Mouse (Mus musculus) intestine, embryonic 15.5 days (tissue): Measurements from ENCODE around the gene Epor. TPM values are rescaled to one million over a fixed set of nuclear protein-coding genes. Genes with fewer than 3 reads are reported as not detected.

ENCODE experiments used
- ATAC-seq: fragments of 200-750 bp; cut with Nextera tagmentation; 2 replicates; pipeline ENCODE4 v1.8.0; 2017; ENCODE audit warnings: moderate TSS enrichment, moderate library complexity
- H3K27ac ChIP-seq: fragments of 300-500 bp; sonication (generic); 2 replicates; pipeline ENCODE4 v1.5.1; 2015; ENCODE audit warnings: mild to moderate bottlenecking, inconsistent platforms
- H3K27me3 ChIP-seq: fragments of 300-500 bp; sonication (generic); replicated peaks from 2 replicates; pipeline ENCODE4 v1.6.1; 2015; ENCODE audit warnings: inconsistent platforms
- H3K36me3 ChIP-seq: fragments of 300-500 bp; sonication (generic); 2 replicates; pipeline ENCODE4 v1.6.1; 2015; ENCODE audit warnings: inconsistent platforms
- H3K4me1 ChIP-seq: fragments of 300-500 bp; sonication (generic); replicated peaks from 2 replicates; pipeline ENCODE4 v1.6.1; 2015; ENCODE audit warnings: inconsistent platforms
- H3K4me2 ChIP-seq: fragments of 300-500 bp; sonication (generic); replicated peaks from 2 replicates; pipeline ENCODE4 v1.6.1; 2015; ENCODE audit warnings: mild to moderate bottlenecking, inconsistent platforms
- H3K4me3 ChIP-seq: fragments of 300-500 bp; sonication (generic); replicated peaks from 2 replicates; pipeline ENCODE4 v1.5.1; 2015; ENCODE audit warnings: inconsistent platforms
- H3K9ac ChIP-seq: fragments of 300-500 bp; sonication (generic); 2 replicates; pipeline ENCODE4 v1.6.1; 2015; ENCODE audit warnings: inconsistent platforms
- H3K9me3 ChIP-seq: fragments of 300-500 bp; sonication (generic); 2 replicates; pipeline ENCODE4 v1.6.1; 2016; ENCODE audit warnings: inconsistent platforms
- WGBS: fragments of 180-500 bp; shearing (Covaris S2); methylation state at CpG from one replicate; pipeline ENCODE4 v1.1.7; 2015; 5-methylcytosine and 5-hydroxymethylcytosine counted together
- polyA plus RNA-seq: library from polyadenylated mRNA; unstranded; fragments of >200 nt; fragmentation: Nextera tagmentation; extraction: Ambion mirVana; gene quantifications from 2 replicates; pipeline ENCODE4 v1.2.1, GENCODE M21; 2015

Epor gene
- 4.0 and 4.3 TPM in 2 replicates for polyA plus RNA-seq

DNA sequence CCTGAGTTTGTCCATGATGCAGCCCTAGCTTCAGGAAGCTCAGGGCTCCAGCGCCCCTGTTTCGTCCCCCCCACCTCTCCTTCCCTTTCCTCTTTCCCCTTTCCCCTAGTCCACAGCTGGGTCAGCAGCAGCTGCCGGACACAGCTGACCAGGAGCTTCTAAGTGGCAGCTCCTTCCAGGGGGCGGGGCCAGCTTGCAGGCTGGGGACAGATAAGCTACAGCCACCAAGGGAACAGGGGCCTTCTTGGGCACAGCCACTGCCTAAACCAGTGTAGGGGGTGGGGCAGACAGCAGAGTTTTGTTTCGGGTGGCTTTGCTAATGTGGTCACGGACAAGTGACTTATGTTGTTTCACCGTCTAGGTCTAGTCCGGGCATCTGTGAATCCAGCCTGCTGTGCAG is at the start of gene Epor:
TSS of gene Epor (minus strand) at position 90 of the 400 bp plus-strand sequence.
- no peaks in the 10 kb centered on the region for H3K36me3 ChIP-seq
- peak within 1 kb of the TSS; percentile 35 for H3K9ac ChIP-seq
- H3K27ac ChIP-seq = no peak within 1 kb of the TSS
- WGBS = 26% methylated on average over 8 of the region's 8 CpGs
- peak; percentile 69 for ATAC-seq
- peaks cover 41% of the 10 kb centered on the region for H3K27me3 ChIP-seq
- H3K4me1 ChIP-seq = peaks cover 26% of the 10 kb centered on the region
- no peaks in the 10 kb centered on the region for H3K9me3 ChIP-seq
- peak within 1 kb of the TSS; percentile 95 for H3K4me2 ChIP-seq
- peak within 1 kb of the TSS; percentile 40 for H3K4me3 ChIP-seq

DNA sequence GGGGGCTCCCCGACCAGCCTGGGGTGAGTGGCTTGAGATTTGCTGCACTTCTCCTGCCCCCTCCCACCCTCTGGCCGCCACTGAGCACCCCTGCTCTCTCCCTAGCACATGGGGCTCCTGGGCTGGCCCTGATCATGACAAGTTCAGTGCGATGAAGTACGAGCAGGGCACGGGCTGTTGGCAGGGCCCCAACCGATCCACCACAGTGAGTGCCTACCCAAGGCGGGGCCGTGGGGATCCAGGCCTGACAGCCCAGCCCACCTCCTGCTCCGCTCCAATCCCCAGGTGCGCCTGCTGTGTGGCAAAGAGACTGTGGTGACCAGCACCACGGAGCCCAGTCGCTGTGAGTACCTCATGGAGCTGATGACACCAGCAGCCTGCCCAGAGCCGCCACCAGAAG is 49.4 kb upstream of the Epor start:
- H3K4me3 ChIP-seq = no peak overlapping the region
- H3K27ac ChIP-seq = no peak overlapping the region
- H3K9ac ChIP-seq = no peak overlapping the region
- WGBS = 91% methylated on average over 13 of the region's 13 CpGs
- H3K36me3 ChIP-seq = peaks cover 61% of the 10 kb centered on the region
- no peaks in the 10 kb centered on the region for H3K27me3 ChIP-seq
- no peak for ATAC-seq
- H3K4me2 ChIP-seq = no peak overlapping the region
- no peaks in the 10 kb centered on the region for H3K9me3 ChIP-seq
- no peaks in the 10 kb centered on the region for H3K4me1 ChIP-seq

DNA sequence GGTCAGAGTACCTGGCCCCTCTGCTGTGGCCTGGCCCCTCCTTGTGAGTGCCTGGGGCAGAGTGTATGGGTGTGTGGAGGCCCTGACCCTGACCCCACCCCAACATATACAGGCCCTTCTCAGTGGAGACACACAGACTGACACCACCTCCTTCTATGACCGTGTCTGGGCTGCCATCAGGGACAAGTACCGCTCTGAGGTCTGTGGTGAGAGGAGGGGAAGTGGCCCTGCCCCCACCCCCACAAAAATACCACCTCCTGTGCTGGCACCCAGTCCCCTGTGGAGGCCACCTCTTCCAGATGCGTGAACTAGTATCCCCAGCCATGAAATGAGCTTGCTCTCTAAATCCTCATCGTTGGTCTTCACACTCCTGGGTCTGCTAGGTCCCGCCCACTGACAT is 47.7 kb upstream of the Epor start:
- Histone ChIP-seq H3K9ac (no peak overlapping the region), H3K27me3 (no peaks in the 10 kb centered on the region), H3K4me1 (no peaks in the 10 kb centered on the region), H3K36me3 (peaks cover 71% of the 10 kb centered on the region), H3K27ac (no peak overlapping the region), H3K9me3 (no peaks in the 10 kb centered on the region), H3K4me3 (no peak overlapping the region), H3K4me2 (no peak overlapping the region)
- ATAC-seq = 0 out of 2 replicates have a peak, but pooled peaks have one; percentile 32
- WGBS = 79% methylated on average over 5 of the region's 5 CpGs

DNA sequence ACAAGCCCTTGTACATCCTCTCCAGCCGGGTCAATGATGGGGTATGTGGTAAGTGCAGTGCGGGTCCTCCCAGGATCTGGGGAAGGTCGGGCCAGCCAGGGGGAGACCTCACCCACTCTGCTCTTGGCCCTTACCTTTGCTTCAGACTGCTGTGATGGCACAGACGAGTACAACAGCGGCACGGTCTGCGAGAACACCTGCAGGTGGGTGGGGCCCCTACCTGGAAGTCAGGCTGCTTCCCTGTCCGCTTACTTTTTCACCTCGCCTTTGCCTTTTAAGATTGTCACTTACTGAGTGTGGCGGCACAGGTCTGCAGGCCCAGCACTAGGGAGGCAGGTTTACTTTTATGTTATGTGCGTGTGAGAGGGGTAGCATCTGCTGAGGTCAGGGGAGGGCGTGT is 41.2 kb upstream of the Epor start:
- peak overlapping the region; percentile 78; the same call in 1 of the 2 replicates for H3K4me2 ChIP-seq
- peaks cover 25% of the 10 kb centered on the region for H3K4me1 ChIP-seq
- H3K36me3 ChIP-seq = peaks cover 40% of the 10 kb centered on the region
- H3K27ac ChIP-seq = no peak overlapping the region
- no peak overlapping the region for H3K9ac ChIP-seq
- 0 out of 2 replicates have a peak overlapping the region, but pooled peaks have one; percentile 64 for H3K4me3 ChIP-seq
- no peak for ATAC-seq
- H3K27me3 ChIP-seq = no peaks in the 10 kb centered on the region
- H3K9me3 ChIP-seq = no peaks in the 10 kb centered on the region
- 78% methylated on average over 12 of the region's 12 CpGs for WGBS

DNA sequence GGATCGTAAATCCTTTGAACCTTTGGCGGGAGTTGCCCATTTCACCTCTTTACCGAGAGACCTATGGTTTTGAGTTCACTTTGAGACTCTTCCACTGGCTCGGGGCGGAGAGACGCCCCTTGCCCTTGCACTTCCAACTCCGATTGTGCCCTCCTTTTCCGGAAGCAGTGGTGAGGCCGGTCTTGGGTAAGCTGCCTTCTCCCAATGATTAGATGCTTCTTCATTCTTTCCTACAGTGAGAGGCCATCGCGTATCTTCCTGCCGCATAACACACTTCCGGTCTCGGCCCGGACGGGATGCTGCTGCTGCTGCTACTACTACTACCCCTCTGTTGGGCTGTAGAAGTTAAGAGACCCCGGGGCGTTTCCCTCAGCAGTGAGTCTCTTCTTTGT is 39.9 kb upstream of the Epor start:
- Histone ChIP-seq H3K9ac (peak overlapping the region; percentile 55), H3K27me3 (no peaks in the 10 kb centered on the region), H3K4me2 (peak overlapping the region; percentile 78), H3K27ac (peak overlapping the region; percentile 64), H3K9me3 (no peaks in the 10 kb centered on the region), H3K36me3 (peaks cover 29% of the 10 kb centered on the region), H3K4me3 (peak overlapping the region; percentile 64), H3K4me1 (peaks cover 25% of the 10 kb centered on the region)
- under 1% methylated on average over 18 of the region's 18 CpGs for WGBS
- ATAC-seq = peak; percentile 35; the same call in 1 of the 2 replicates

DNA sequence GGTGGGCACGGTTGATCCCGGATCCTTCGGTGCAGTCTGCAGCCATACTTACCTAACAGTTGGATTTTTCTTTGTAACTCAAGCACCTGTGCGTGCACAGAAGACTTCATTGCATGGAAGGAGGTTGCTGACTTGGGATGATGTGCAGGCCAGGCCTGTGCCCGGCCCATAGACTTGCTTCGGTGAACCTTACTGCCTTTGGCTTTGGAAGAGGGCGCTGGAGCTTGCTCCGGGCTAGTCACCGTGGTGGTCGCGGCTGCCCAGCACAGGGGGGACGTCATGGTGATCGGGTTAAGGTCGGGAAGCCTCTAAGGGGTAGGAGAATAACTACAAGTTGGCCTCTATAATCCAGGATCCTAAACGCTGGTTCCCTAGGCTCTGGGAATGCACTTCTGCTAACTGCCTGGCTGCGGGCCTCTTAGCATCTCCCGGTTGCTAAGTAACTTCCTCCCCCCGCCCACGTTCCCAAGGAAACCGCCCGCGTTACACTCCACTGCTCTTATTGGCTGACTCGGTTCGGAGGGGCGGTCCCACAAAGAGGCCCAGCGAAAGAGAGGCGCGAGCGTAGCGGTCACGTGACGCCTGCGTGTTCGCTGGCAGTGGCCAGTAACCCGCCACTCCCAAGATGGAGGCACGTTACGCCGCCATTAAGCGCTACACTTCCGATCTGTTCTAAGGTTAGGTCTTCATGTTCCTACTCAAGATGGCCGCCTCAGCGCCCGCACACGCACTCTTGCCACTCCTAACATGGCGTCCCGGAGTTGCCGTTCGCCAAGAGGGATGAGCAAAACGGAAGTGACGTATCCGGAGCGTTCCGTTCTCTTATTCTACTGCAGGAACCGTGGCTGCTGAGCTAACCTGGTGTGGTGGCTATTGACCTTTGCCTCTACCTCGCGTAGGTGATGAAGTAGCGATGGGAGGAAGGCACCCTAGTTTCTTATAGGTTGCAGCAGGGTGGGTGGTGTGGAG is 39.2 kb upstream of the Epor start, which contains the start of the genes Ccdc151 and Prkcsh:
TSS of gene Ccdc151 (minus strand) at position 441 of the 969 bp plus-strand sequence.
TSS of gene Prkcsh (plus strand) at position 613 of the 969 bp plus-strand sequence.
- H3K4me3 ChIP-seq = peak within 1 kb of the TSS; percentile 64
- no peaks in the 10 kb centered on the region for H3K27me3 ChIP-seq
- peak within 1 kb of the TSS; percentile 78 for H3K4me2 ChIP-seq
- peak within 1 kb of the TSS; percentile 55 for H3K9ac ChIP-seq
- H3K27ac ChIP-seq = peak within 1 kb of the TSS; percentile 64
- WGBS = 6% methylated on average over 57 of the region's 57 CpGs
- H3K9me3 ChIP-seq = no peaks in the 10 kb centered on the region
- peaks cover 25% of the 10 kb centered on the region for H3K4me1 ChIP-seq
- peak; percentile 100 for ATAC-seq
- H3K36me3 ChIP-seq = peaks cover 25% of the 10 kb centered on the region

DNA sequence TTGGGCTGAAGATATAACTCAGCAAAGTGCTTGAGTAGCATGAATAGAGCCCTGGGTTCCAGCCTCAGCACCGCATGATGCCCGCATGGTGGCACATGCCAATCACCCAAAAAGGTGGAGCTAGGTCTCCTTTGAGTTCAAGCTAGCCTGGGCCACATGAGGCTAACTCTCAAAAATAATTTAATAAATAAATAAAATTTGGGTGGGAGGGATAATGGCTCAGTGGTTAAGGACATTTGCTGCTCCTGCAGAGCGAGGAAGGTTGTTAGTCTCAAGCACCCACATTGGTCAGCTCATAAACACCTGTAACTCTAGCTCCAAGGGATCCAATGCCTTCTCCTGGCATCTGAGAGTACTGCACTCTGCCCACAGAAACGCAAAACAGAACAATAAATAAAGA is 38.3 kb upstream of the Epor start:
- Histone ChIP-seq H3K36me3 (peaks cover 21% of the 10 kb centered on the region), H3K4me3 (no peak overlapping the region), H3K9ac (no peak overlapping the region), H3K9me3 (no peaks in the 10 kb centered on the region), H3K4me2 (no peak overlapping the region), H3K4me1 (peaks cover 25% of the 10 kb centered on the region), H3K27ac (no peak overlapping the region), H3K27me3 (no peaks in the 10 kb centered on the region)
- no peak for ATAC-seq
- 84% methylated on average over 4 of the region's 4 CpGs for WGBS

DNA sequence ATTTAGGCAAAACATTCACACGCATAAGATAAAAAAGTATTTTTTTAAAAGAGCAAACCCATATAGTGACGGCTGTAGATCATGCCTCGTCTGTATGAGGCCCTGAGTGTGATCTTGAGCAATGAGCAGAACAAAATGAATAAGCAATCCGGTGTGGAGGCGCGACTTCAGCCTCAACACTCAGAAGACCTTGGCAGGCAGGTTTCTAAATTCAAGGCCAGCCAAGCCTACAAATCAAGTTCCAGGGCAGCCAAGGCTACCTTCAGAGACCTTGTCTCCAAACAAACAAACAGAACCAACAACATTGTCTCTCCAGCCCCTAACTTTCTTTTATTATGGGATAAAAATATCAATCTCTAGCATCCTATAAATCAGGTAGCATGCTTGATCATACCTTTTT is 37.0 kb upstream of the Epor start:
- Histone ChIP-seq H3K4me2 (no peak overlapping the region), H3K4me3 (no peak overlapping the region), H3K27me3 (no peaks in the 10 kb centered on the region), H3K27ac (no peak overlapping the region), H3K4me1 (peaks cover 22% of the 10 kb centered on the region), H3K36me3 (peaks cover 10% of the 10 kb centered on the region; the same call in 1 of the 2 replicates), H3K9ac (no peak overlapping the region), H3K9me3 (no peaks in the 10 kb centered on the region)
- ATAC-seq = no peak
- WGBS = 89% methylated on average over 6 of the region's 6 CpGs

DNA sequence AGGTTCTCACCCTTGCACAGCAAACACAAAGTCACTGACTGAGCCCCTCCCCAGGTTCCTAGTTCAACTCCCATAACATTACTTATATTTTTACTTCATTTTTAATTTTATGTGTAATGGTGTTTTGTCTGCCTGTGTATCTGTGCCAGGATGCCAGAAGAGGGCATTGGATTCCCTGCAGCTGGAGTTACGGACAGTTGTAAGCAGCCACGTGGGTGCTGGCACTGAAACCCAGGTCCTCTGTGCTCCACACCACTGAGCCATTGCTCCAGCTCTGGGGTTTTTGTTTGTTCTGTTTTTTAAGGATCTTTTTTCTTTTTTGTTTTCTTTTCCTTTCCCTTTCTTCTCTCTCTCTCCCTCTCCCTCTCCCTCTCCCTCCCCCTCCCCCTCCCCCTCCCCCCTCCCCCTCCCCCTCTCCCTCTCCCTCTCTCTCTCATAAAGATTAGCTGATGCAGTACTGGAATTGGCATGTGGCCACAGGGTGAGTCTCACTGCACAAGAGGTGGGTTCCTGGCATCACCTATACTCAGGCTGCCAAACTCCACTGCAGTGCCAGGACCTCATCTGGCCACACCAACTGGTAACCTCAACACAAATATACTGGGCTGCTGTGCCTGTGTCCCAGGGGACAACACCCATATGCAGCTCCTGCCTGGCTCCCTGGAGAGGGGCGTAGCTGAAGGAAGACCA is 33.0 kb upstream of the Epor start:
- Histone ChIP-seq H3K27me3 (peaks cover 13% of the 10 kb centered on the region), H3K4me3 (no peak overlapping the region), H3K27ac (no peak overlapping the region), H3K4me2 (no peak overlapping the region), H3K36me3 (no peaks in the 10 kb centered on the region), H3K9ac (no peak overlapping the region), H3K4me1 (no peaks in the 10 kb centered on the region), H3K9me3 (no peaks in the 10 kb centered on the region)
- 69% methylated on average over 3 of the region's 3 CpGs for whole genome bisulfite sequencing
- ATAC-seq = no peak

DNA sequence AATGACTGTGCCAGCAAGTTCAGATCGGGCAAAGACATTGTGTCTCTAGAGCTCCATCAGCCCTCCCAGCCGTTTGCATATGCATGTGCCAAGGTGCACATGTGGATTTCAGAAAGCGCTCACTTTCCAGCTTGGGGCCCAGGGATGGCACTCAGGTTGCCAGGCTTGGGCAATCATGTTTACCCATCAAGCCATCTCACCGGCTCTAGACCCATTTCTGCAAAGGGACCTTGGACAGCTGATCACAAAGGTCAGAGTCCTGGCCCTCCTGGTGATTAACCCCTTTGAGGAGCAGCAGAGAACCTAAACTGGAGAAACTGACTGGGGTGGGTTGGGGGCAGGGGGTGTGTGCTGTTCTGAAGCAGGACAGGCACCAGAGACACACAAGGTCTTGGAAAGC is 28.9 kb upstream of the Epor start:
- no peak overlapping the region for H3K4me2 ChIP-seq
- no peak overlapping the region for H3K4me3 ChIP-seq
- H3K27me3 ChIP-seq = peaks cover 54% of the 10 kb centered on the region
- H3K9me3 ChIP-seq = no peaks in the 10 kb centered on the region
- H3K36me3 ChIP-seq = no peaks in the 10 kb centered on the region
- H3K27ac ChIP-seq = no peak overlapping the region
- peaks cover 24% of the 10 kb centered on the region for H3K4me1 ChIP-seq
- H3K9ac ChIP-seq = no peak overlapping the region
- WGBS = 69% methylated on average over 4 of the region's 4 CpGs
- ATAC-seq = no peak

DNA sequence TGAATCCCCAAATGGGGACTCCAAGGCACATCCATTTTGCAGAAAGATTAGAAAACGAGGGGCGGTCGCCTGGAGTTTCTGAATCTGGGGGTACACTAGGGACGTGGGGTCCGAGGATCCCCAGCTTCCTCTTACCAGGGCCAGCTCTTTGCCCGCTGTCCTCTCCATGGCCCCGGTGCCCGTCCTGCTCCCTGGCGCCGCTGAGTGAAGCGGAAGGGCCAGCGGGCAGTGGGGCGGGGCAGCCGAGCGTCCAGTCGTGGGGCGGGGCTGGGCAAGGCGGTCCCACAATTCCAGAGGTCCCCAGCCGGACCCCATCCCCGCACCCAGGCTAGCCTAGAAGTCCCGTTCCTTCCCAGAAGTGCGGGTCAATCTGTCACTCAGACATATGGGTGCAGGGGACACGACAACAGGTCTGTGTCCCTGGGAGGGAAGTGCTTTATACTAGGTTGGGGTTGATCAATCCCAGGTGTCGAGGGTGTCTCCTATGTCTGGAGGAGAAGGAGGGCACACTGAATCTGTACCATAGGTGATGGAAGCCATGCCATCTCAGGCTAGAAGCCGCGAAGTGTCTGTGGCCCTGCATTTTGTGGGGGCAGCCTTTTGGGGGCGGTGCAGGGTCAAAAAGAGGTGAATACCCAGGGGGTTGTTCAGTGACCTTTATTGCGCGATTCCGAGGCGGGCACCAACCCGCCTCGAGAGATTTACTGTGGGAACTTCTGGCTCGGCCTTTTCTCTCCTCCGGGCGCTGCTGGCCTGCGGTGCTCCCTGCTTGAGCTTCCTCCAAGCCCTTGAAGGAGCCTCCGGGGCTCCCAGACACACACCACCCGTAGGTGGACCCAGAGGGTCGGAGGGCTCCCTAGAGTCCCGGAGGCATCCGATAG is 26.2 kb upstream of the Epor start, which contains the start of gene Rgl3:
TSS of gene Rgl3 (minus strand) at position 217 of the 881 bp plus-strand sequence.
- Histone ChIP-seq H3K9ac (peak within 1 kb of the TSS; percentile 47), H3K9me3 (no peaks in the 10 kb centered on the region), H3K27me3 (peaks cover 63% of the 10 kb centered on the region), H3K36me3 (no peaks in the 10 kb centered on the region), H3K27ac (no peak within 1 kb of the TSS), H3K4me3 (peak within 1 kb of the TSS; percentile 40), H3K4me1 (peaks cover 24% of the 10 kb centered on the region), H3K4me2 (peak within 1 kb of the TSS; percentile 77)
- 1% methylated on average over 42 of the region's 42 CpGs for WGBS
- ATAC-seq = peak; percentile 67
